Mouse (Mus musculus) embryonic facial prominence, embryonic 11.5 days (tissue): ENCODE results near the gene Slc28a3. TPM values are rescaled to one million over a fixed set of nuclear protein-coding genes. Genes with fewer than 3 reads are reported as not detected.

Experiments
- ATAC-seq: fragments of 200-750 bp; cut with Nextera tagmentation; replicated peaks from 2 replicates; pipeline ENCODE4 v1.8.0; 2017; ENCODE audit warnings: low read depth; ENCODE audit not compliant: insufficient number of reproducible peaks, low FRiP score, low TSS enrichment
- DNase-seq: peaks from one replicate; pipeline ENCODE4 v3.0.0-alpha.2; 2015; ENCODE audit warnings: low spot score
- H3K27ac ChIP-seq: fragments of 300-500 bp; sonication (generic); replicated peaks from 2 replicates; pipeline ENCODE4 v1.5.1; 2014; ENCODE audit warnings: mild to moderate bottlenecking, low read depth, low read length, control low read depth
- H3K27me3 ChIP-seq: fragments of 300-500 bp; sonication (generic); 2 replicates; pipeline ENCODE4 v1.6.1; 2014; ENCODE audit warnings: mild to moderate bottlenecking, low read length, moderate library complexity, mixed read lengths; ENCODE audit not compliant: control insufficient read depth, insufficient read depth
- H3K36me3 ChIP-seq: fragments of 300-500 bp; sonication (generic); replicated peaks from 2 replicates; pipeline ENCODE4 v1.6.1; 2014; ENCODE audit warnings: low read depth, mild to moderate bottlenecking, low read length, moderate library complexity, mixed read lengths; ENCODE audit not compliant: control insufficient read depth, insufficient read depth
- H3K4me1 ChIP-seq: fragments of 300-500 bp; sonication (generic); 2 replicates; pipeline ENCODE4 v1.6.1; 2014; ENCODE audit warnings: low read length, mixed read lengths; ENCODE audit not compliant: control insufficient read depth, insufficient read depth
- H3K4me2 ChIP-seq: fragments of 300-500 bp; sonication (generic); 2 replicates; pipeline ENCODE4 v1.6.1; 2014; ENCODE audit warnings: low read depth, mild to moderate bottlenecking, control low read depth, low read length, moderate library complexity
- H3K4me3 ChIP-seq: fragments of 300-500 bp; sonication (generic); 2 replicates; pipeline ENCODE4 v1.5.1; 2014; ENCODE audit warnings: low read depth, low read length, control low read depth
- H3K9ac ChIP-seq: fragments of 300-500 bp; sonication (generic); replicated peaks from 2 replicates; pipeline ENCODE4 v1.6.1; 2014; ENCODE audit warnings: mild to moderate bottlenecking, control low read depth, low read length
- H3K9me3 ChIP-seq: fragments of 300-500 bp; sonication (generic); replicated peaks from 2 replicates; pipeline ENCODE4 v1.6.1; 2016; ENCODE audit warnings: mild to moderate bottlenecking, low read length, inconsistent platforms, mixed read lengths; ENCODE audit not compliant: control insufficient read depth
- WGBS: fragments of 180-500 bp; shearing (Covaris S2); extraction: QIAGEN DNeasy Blood & Tissue Kit; methylation state at CpG from one replicate; pipeline ENCODE4 v1.1.7; 2014; 5-methylcytosine and 5-hydroxymethylcytosine counted together
- polyA plus RNA-seq: library from polyadenylated mRNA; unstranded; fragments of >200 nt; fragmentation: Nextera tagmentation; extraction: Ambion mirVana; gene quantifications from 2 replicates; pipeline ENCODE4 v1.2.1, GENCODE M21; 2014

Gene Slc28a3
- polyA plus RNA-seq, 1 experiment from 2014 or later: not detected

DNA sequence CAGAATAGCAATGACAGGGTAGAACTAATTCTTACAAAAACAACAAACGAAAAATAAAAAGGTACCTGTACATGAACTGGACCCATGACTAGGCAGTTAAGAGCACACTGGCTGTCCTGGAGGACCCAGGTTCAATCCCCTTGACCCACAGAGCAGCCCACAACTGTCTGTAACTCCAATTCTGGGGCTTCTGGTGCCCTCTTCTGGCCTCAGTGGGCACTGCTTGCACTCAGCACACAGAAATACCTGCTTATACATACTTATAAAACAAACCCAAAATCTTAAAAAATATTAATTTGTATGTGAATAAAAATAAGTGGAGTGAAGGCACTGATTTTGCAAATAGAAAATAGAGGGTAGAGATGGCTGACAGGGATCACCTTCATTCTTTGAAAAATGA, 54.7 kb downstream of the Slc28a3 start:
- DNase-seq (peak; percentile 22), ATAC-seq (no peak)
- Histone ChIP-seq H3K36me3 (no peaks in the 10 kb centered on the region), H3K9me3 (no peaks in the 10 kb centered on the region), H3K9ac (no peak overlapping the region), H3K4me2 (no peak overlapping the region), H3K4me3 (no peak overlapping the region), H3K4me1 (no peaks in the 10 kb centered on the region), H3K27me3 (no peaks in the 10 kb centered on the region), H3K27ac (no peak overlapping the region)
- WGBS: 73% methylated on average over 1 of the region's 1 CpGs

DNA sequence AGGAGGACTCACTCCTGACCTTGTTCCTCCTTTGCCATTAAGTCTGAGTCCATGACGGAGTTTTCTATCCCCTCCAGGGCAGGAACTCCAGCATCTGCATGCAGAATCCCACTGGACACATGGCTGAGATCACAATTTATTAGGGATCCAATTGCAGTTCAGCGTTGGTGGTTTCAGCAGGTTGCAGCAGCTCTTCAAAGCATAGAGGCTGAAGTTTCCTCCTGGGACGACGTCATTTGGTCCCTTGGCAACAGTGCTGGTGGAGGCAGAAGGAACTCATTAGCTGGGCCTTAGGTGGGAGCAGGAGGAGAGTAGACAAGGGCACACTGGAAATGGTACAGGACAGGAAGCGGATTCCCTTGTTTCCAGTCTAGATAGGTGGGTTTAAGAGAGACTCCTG, 55.1 kb downstream of the Slc28a3 start:
- no peak overlapping the region for H3K4me2 ChIP-seq
- DNase-seq: peak; percentile 31
- H3K9me3 ChIP-seq: no peaks in the 10 kb centered on the region
- 43% methylated on average over 5 of the region's 5 CpGs for WGBS
- no peak for ATAC-seq
- no peaks in the 10 kb centered on the region for H3K27me3 ChIP-seq
- no peaks in the 10 kb centered on the region for H3K36me3 ChIP-seq
- no peak overlapping the region for H3K27ac ChIP-seq
- H3K4me1 ChIP-seq: no peaks in the 10 kb centered on the region
- H3K4me3 ChIP-seq: no peak overlapping the region
- no peak overlapping the region for H3K9ac ChIP-seq

DNA sequence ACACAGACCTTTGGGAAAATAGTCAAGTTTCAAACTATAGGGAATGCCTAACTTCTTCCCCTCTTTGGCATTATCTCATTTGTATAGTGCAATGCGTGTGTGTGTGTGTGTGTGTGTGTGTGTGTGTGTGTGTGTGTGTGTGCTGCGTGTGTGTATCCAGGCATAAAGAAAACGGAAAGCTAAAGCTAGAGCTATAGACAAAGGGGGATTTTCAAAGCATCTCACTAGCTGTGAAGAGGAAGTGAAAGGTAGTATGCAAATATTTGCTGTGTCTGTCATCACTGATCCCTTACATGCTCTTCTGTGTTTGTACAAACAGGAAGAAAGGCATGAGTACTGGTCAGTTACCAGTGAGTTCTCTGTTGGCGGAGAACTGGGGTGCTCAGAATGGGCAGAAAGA, 58.8 kb downstream of the Slc28a3 start:
- Histone ChIP-seq H3K4me1 (no peaks in the 10 kb centered on the region), H3K4me2 (no peak overlapping the region), H3K4me3 (no peak overlapping the region), H3K27ac (no peak overlapping the region), H3K27me3 (no peaks in the 10 kb centered on the region), H3K9ac (no peak overlapping the region), H3K36me3 (no peaks in the 10 kb centered on the region), H3K9me3 (no peaks in the 10 kb centered on the region)
- no peak for DNase-seq
- ATAC-seq: no peak
- 70% methylated on average over 4 of the region's 4 CpGs for WGBS

DNA sequence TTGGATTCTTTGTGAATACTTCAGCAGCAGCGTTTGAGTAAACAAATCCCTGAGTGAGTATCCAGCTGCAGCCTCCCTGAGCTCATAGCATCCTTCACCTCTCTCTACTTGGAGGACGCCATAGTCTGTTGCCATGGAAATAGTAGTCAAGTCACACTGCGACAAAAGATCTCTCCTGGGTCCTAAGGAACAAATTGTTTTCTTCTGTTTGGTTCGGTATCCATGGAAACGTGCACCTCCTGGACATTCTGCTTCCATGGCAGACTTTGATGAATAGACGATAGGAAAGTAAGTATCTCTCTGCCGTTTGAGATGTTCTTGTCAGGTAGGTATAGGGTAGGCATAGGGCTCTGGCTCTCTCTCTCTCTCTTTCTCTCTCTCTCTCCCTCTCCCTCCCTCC, 63.1 kb downstream of the Slc28a3 start:
- no peaks in the 10 kb centered on the region for H3K9me3 ChIP-seq
- 39% methylated on average over 7 of the region's 7 CpGs for WGBS
- no peak overlapping the region for H3K4me3 ChIP-seq
- DNase-seq (peak; percentile 71), ATAC-seq (no peak)
- no peaks in the 10 kb centered on the region for H3K27me3 ChIP-seq
- H3K36me3 ChIP-seq: no peaks in the 10 kb centered on the region
- H3K4me1 ChIP-seq: no peaks in the 10 kb centered on the region
- H3K27ac ChIP-seq: no peak overlapping the region
- no peak overlapping the region for H3K4me2 ChIP-seq
- no peak overlapping the region for H3K9ac ChIP-seq

DNA sequence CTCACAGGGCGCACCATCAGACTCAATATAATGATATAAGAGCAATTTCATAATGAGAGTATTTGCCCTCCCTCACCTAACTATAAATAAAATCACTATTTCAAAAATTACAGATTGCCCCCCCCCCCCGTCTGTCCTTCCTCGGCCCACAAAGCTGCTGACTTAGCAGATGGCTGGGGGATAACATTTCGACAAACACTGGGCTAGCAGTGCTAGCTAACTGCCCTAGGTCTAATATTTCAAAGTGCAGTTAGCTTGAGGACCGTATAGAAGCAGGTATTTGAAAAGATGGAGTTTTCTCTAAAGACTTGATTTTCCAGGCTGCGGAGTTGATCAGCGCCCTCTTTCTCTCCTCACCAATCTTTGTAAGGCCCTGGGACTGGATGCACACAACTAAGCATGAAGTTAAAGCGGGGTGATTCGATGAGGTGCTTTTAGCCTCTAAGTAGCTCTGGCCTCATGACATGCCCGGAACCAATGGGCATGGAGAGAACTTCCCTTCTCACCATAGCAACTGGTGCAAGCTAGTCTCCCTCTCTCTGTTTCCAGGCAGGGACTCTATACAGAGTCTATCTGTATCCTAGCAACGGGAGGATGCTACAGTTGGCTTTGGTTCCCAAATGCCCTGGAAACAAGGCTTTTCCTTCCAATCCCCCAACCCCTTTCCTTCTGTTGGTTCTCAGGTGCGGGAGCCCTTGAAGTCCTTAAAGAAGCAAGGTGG, 66.8 kb downstream of the Slc28a3 start:
- Histone ChIP-seq H3K9ac (no peak overlapping the region), H3K27me3 (no peaks in the 10 kb centered on the region), H3K36me3 (no peaks in the 10 kb centered on the region), H3K4me1 (no peaks in the 10 kb centered on the region), H3K4me3 (no peak overlapping the region), H3K27ac (no peak overlapping the region), H3K4me2 (no peak overlapping the region), H3K9me3 (no peaks in the 10 kb centered on the region)
- ATAC-seq (peak; percentile 57; the same call in 1 of the 2 replicates), DNase-seq (peak; percentile 41)
- 54% methylated on average over 12 of the region's 12 CpGs for WGBS

DNA sequence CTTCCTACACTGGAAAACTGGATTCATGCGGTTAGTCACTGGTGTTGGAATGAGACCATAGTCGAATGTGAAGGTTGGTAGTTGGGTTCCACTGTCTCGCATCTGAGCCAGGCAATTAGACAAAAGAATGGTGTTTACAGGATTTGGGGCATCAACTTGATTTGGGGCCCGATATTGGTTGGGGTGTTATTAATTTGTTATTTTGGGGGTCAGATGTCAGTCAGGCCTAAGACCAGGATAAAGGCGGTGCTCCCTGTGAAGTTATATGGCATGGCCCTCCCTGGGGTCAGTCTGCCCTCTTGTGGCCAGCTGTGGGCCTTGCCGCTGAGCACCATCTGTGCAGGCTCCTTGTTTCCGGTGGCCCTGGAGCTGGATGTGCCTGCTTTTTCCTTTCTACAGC, 67.6 kb downstream of the Slc28a3 start:
- Histone ChIP-seq H3K4me3 (no peak overlapping the region), H3K4me1 (no peaks in the 10 kb centered on the region), H3K27me3 (no peaks in the 10 kb centered on the region), H3K9me3 (no peaks in the 10 kb centered on the region), H3K27ac (no peak overlapping the region), H3K36me3 (no peaks in the 10 kb centered on the region), H3K9ac (no peak overlapping the region), H3K4me2 (no peak overlapping the region)
- DNase-seq (peak; percentile 84), ATAC-seq (peak; percentile 67; the same call in 1 of the 2 replicates)
- 45% methylated on average over 7 of the region's 7 CpGs for WGBS

DNA sequence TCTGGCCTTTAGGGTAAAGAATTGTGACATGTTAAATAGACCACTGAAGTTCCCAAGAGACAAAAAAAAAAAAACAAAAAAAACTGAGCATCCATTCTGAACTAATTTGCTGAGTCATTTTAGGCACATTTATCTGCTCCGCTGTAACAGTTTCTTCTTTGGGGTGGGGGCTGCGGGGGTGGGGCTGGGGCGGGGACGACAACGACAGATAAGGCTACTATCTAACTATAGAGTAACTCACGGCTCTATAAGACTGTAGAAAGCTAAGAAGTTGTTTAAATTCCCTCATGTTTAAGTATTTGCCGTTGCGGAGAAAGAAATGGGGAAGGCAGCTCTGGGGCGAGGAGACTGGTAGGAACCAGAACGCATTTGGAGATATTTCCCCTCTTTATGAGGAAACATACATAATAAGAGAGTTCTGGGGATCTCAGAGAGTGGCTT, 68.1 kb downstream of the Slc28a3 start:
- Histone ChIP-seq H3K9ac (no peak overlapping the region), H3K4me2 (no peak overlapping the region), H3K9me3 (no peaks in the 10 kb centered on the region), H3K27me3 (no peaks in the 10 kb centered on the region), H3K36me3 (no peaks in the 10 kb centered on the region), H3K27ac (no peak overlapping the region), H3K4me1 (no peaks in the 10 kb centered on the region), H3K4me3 (no peak overlapping the region)
- 88% methylated on average over 10 of the region's 10 CpGs for WGBS
- no peak for ATAC-seq
- no peak for DNase-seq

DNA sequence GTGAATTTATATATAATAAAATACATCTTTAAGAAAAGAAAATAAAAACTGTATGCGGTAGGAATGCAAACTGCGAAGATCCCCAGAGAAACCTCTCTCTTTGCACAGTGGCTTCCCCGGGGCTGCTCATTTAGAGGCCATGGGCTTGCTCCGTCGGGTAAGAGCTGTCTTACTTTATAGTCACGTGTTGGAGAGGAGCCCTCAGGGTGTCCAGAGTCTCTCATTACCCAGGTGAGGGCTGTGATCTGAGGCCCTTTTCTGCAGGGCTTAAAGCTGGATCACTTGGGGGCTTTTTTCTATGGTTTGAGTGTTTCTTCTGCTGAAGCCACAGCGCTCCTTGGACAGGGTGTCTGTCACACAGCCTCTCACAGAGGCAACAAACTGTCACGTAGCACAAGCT, 68.5 kb downstream of the Slc28a3 start:
- H3K4me2 ChIP-seq: no peak overlapping the region

More for the DNA sequence above, 68.5 kb downstream of the Slc28a3 start:
- Histone ChIP-seq H3K36me3 (no peaks in the 10 kb centered on the region), H3K9me3 (no peaks in the 10 kb centered on the region), H3K4me3 (no peak overlapping the region), H3K4me1 (no peaks in the 10 kb centered on the region), H3K27me3 (no peaks in the 10 kb centered on the region), H3K27ac (no peak overlapping the region), H3K9ac (no peak overlapping the region)
- no peak for ATAC-seq
- WGBS: 62% methylated on average over 8 of the region's 8 CpGs
- no peak for DNase-seq
